Mouse (Mus musculus): Measurements from ENCODE around the gene Lancl2.

Gene Lancl2

GRCm38 (mm10) chr6:57767112-57767868 is 65.0 kb downstream of the Lancl2 start:
- DNase-seq (ENCODE audit: low read depth), result no peak

DNA sequence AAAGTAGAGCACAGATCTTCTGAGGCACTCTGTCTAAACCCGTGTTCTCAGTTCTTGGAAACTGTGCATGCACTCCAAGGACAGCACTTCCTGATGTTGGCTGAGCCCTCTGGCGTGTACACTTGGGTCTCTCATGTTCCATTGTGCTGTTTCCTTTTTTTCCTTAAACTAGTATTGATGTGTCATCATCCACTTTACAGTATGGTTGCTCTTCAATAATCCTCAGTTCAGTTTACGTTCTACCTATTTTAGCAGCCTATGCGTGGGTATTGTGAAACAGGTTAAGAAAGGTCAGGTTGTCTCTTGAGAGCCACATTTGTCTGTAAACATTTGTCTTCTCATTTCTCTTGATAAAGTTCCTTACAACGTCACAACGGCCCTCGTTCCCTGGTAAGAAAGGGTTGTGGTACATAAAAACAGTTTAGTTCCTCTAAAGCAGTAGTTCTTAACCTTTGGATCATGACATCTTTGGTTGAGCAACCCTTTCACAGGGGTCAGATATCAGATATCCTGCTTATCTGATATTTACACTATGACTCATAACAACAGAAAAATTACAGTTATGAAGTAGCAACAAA is 66.7 kb downstream of the Lancl2 start:
- no peak for DNase-seq (ENCODE audit: low read depth)

- no peak for DNase-seq (ENCODE audit: low read depth)
These were observed 68.3 kb downstream of the Lancl2 start for GRCm38 (mm10) chr6:57770467-57771190.

DNA sequence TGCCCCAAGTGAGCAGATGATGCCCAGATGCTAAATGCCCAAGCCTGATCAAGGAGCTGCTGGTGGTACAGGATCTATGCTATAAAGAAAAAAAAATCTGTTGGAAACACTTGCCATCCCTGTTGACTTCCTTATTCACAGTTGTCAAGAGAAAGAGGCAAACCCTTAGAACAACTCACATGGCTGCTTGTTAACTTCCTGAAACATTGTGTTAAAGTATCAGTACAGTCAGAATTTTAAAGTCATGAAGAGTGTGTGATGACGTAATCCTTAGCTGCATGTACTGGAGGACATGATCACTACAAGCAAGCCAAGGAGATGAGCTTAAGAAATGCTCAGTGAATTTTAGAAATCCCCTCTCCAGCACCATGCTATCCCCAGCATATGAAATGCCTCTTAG is 71.5 kb downstream of the Lancl2 start:
- no peak for DNase-seq (ENCODE audit: low read depth)

GRCm38 (mm10) chr6:57780359-57780758 is 78.0 kb downstream of the Lancl2 start:
- DNase-seq (ENCODE audit: low read depth), result no peak

DNA sequence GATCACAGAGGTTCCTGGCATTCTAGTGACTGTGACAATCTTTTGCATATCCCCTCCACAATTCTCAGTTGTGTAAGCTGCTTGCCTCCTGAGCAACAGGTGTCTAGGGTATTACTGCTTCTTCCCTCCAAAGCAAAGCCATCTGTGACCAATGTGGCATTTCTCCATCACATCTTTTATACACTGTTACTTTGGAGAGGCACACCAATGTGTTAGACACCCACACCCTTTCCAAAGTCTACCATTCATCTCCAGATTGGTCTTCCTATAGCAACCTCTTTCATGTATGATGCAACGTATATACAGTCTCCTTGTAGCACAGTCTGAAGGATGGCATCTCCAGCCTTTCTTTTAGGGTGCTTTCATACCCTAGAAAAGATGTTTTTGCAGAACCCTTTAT is 80.3 kb downstream of the Lancl2 start:
- no peak for DNase-seq (ENCODE audit: low read depth)

DNA sequence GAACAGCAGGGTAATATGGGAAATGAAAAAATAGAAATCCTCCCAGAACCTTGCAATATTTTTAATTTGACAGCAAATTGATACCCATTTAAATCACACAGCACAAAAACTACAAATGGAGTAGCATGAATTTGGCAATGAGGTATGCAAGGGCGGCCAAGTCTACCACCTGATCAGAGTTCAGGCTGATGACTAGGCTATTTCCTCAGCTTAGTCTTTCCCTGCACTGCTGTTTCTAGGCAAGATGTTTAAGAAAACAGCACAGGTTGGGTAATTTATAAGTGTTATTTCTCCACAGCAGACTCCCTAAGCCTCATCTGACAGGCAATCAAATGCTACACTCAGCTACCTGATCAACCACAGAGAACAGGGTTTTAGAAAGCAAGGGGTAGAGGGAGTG is 81.9 kb downstream of the Lancl2 start:
- peak; percentile 9 for DNase-seq (ENCODE audit: low read depth)

- no peak for DNase-seq (ENCODE audit: low read depth)
These were observed 85.0 kb downstream of the Lancl2 start for GRCm38 (mm10) chr6:57787376-57787775.

All from fibroblast of lung, adult 2 months (primary cell).